Mouse (Mus musculus): Measurements from ENCODE around the gene Gnao1. TPM values are rescaled to one million over a fixed set of nuclear protein-coding genes. Genes with fewer than 3 reads are reported as not detected.

Gnao1 gene
- polyA plus RNA-seq, 1 experiment, result 10.4 TPM

- no peak for DNase-seq (ENCODE audit: low read depth)
These were observed 131.9 kb downstream of the Gnao1 start for GRCm38 (mm10) chr8:93941636-93942054.

- no peak for DNase-seq (ENCODE audit: low read depth)
These were observed 136.0 kb downstream of the Gnao1 start for GRCm38 (mm10) chr8:93945781-93946180.

- no peak for DNase-seq (ENCODE audit: low read depth)
These were observed 136.6 kb downstream of the Gnao1 start for GRCm38 (mm10) chr8:93946397-93946796.

GRCm38 (mm10) chr8:93950133-93950532 is 140.4 kb downstream of the Gnao1 start:
- DNase-seq (ENCODE audit: low read depth), result no peak

GRCm38 (mm10) chr8:93952511-93952910 is 142.7 kb downstream of the Gnao1 start:
- DNase-seq (ENCODE audit: low read depth), result no peak

GRCm38 (mm10) chr8:93958402-93958801 is 148.6 kb downstream of the Gnao1 start:
- no peak for DNase-seq (ENCODE audit: low read depth)

- DNase-seq (ENCODE audit: low read depth), result no peak
These were observed 151.1 kb downstream of the Gnao1 start for GRCm38 (mm10) chr8:93960909-93961308.

- no peak for DNase-seq (ENCODE audit: low read depth)
These were observed 158.5 kb downstream of the Gnao1 start for GRCm38 (mm10) chr8:93968293-93968692.

GRCm38 (mm10) chr8:93969626-93970340 is 160.0 kb downstream of the Gnao1 start:
- DNase-seq (ENCODE audit: low read depth), result no peak

- no peak for DNase-seq (ENCODE audit: low read depth)
These were observed 161.7 kb downstream of the Gnao1 start for GRCm38 (mm10) chr8:93971451-93971850.

- no peak for DNase-seq (ENCODE audit: low read depth)
These were observed 162.4 kb downstream of the Gnao1 start for GRCm38 (mm10) chr8:93972211-93972610.

- DNase-seq (ENCODE audit: low read depth), result no peak
These were observed 163.4 kb downstream of the Gnao1 start for GRCm38 (mm10) chr8:93972971-93973734.

- DNase-seq (ENCODE audit: low read depth), result no peak
These were observed 164.1 kb downstream of the Gnao1 start for GRCm38 (mm10) chr8:93973831-93974375.

- DNase-seq (ENCODE audit: low read depth), result no peak
These were observed 164.9 kb downstream of the Gnao1 start for GRCm38 (mm10) chr8:93974602-93975186.

- no peak for DNase-seq (ENCODE audit: low read depth)
These were observed 165.6 kb downstream of the Gnao1 start for GRCm38 (mm10) chr8:93975358-93975757.

GRCm38 (mm10) chr8:93976446-93977211 is 166.9 kb downstream of the Gnao1 start:
- DNase-seq (ENCODE audit: low read depth), result no peak

GRCm38 (mm10) chr8:93980141-93980540 is 170.4 kb downstream of the Gnao1 start:
- no peak for DNase-seq (ENCODE audit: low read depth)

- DNase-seq (ENCODE audit: low read depth), result peak; percentile 8
These were observed 172.0 kb downstream of the Gnao1 start for GRCm38 (mm10) chr8:93981679-93982215.

GRCm38 (mm10) chr8:93983827-93984226 is 174.1 kb downstream of the Gnao1 start:
- DNase-seq (ENCODE audit: low read depth), result no peak

GRCm38 (mm10) chr8:93984731-93985130 is 175.0 kb downstream of the Gnao1 start:
- DNase-seq (ENCODE audit: low read depth), result no peak

- DNase-seq (ENCODE audit: low read depth), result no peak
These were observed 180.0 kb downstream of the Gnao1 start for GRCm38 (mm10) chr8:93989739-93990138.

All from gonadal fat pad, adult 2 months (tissue).